Mouse (Mus musculus) cortical plate, adult 2 months (tissue): ENCODE measurements around the gene Kiss1r.

Source experiments
- CTCF ChIP-seq: fragments of 200-500 bp; IDR thresholded peaks from 2 replicates; pipeline ENCODE4 v1.5.1; 2011; ENCODE audit warnings: mild to moderate bottlenecking, control low read depth, low read length; ENCODE audit not compliant: insufficient read depth; ENCODE audit errors: extremely low read depth
- POLR2A ChIP-seq: fragments of 200-500 bp; IDR thresholded peaks from 2 replicates; pipeline ENCODE4 v1.6.1; 2011; ENCODE audit warnings: mild to moderate bottlenecking, low read length, control low read depth; ENCODE audit not compliant: insufficient read depth; ENCODE audit errors: extremely low read depth

DNA sequence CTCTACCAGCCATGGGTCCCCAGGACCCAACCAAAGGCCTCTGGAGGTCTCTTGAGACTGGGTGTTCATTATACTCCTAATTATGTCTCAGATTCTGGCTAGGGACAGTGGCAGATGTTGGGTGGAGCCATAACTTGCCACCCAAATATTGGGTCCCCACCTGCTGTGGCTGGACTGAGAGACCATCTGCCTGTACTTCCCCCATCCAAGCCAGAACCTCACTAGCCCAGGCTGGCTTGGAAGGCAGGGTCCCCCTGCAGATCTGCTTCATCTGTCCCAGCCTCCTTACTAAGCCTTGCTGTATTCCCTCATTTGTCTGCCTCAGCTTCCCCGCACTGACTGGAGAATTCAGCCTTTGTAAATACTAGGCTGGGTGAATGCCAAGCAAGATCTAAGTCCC lies 51.4 kb downstream of the Kiss1r start:
- TF ChIP-seq CTCF (no peak), POLR2A (no peak)
